Mouse (Mus musculus): ENCODE data around the gene Mup11.
"Not testable (repeated sequence)": the region's sequence is repeated elsewhere in the genome, so short reads cannot be mapped to it uniquely, and the experiment has no call there.

The Mup11 gene

GRCm38 (mm10) chr4:60662311-60662710 lies at the start of gene Mup11:
Mup11 (minus strand) TSS chr4:60662411.
- in situ Hi-C loops (cut with MboI; ENCODE audit: unreplicated experiment in 2 of 2) = not testable (repeated sequence)
